Mouse (Mus musculus): ENCODE results near the gene Fra10ac1.

The Fra10ac1 gene

DNA sequence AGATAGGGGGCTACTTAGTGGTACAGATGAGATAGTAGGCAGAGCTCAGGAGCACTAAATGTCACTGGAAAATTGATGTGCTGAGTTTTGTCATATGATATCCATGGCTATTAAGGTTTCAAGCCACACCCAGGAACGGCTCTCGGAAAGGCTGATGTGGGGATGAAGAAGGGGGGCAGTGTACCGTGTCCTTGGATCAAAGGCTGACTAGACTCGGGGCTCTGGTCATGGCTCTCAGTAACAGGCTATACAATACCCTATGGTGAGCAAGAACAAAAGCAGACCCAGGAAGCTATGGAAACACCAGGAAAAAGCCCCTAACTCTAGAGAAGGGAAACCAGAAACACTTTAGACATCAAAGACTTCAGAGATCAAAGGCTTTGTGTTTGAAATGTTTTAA is 8.6 kb upstream of the Fra10ac1 start:
- in situ Hi-C loops (cut with MboI; ENCODE audit: low sequenced_read_pairs) = no loop called here

DNA sequence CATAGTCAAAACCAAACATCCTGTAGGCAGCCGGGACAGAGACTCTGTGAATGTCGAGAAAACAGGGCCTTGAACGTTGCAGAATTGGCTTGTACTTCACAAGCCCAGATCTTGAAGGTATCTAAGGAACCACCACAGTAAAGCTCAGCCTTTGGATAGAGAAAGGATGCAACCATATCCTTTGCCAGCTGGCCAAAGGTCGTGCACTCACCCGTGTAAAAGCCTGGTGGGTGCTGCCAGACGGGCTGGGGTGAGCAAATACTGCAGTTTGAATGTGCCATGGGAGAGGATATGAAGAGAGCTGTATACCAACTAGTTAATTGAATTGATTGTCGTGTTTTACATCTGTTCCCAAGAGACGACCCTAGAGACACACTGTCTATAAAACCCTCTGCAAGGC is 8.1 kb upstream of the Fra10ac1 start:
- in situ Hi-C loops (cut with MboI; ENCODE audit: low sequenced_read_pairs) = no loop called here

DNA sequence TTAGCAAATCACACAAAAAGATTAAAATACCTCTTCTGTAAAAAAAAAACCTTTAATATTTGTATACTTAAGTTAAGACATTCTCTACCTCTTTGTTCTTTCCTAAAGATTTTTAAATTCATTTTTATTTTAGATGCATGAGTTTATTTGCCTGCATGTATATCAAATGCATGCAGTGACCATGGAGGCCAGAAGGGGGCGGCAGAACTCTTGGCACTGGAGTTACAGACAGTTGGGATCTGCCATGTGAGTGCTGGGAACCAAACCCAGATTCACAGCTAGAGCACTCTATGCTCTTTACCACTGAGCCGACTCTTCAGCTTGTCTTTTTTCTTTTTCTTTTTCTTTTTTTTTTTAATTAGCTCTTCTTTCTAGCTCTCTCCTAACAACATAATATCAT is 4.7 kb upstream of the Fra10ac1 start:
- in situ Hi-C loops (cut with MboI; ENCODE audit: low sequenced_read_pairs) = no loop called here

DNA sequence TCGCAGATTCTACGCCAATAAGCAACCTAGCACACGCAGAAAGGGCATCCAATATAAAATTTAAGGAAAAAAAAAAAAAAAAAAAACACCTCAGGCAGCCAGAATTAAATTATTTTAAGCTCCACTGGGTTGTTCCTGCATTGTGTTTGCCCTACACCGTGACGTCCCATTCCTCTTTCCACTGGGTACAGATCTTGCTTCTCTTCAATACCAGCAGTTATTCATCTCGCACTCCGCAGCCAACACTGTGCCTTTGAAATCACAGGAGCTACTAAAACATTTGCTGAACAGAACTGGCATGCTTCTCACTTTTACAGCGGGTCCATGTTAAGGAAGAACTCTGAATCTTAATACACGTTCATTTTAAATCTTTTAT is 717 bp upstream of the Fra10ac1 start:
- in situ Hi-C loops (cut with MboI; ENCODE audit: low sequenced_read_pairs) = no loop called here

DNA sequence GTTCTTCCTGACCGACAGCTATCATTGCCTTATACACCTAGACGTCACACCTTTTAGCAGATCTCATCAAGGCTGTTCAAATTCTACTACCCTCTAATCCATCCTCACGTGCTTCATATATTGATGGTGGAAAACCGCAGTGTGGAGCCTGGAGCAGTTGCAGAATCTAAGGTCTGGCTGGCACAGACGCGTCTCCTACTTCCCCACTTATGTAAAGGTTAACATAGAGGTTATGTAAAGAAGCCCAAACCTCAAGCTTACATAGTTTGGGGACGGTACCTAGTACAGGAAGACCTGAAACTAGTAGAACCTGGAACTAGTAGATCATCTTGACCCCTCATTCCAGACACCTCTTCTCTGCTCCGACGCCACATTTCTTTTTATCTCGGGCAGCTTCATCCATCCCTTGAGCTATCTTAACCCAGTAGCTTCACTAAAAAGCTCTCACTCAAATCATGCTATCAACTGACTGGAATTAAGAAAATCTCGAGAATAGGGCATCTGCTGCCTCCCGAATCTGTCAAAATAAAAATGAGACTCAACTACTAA is 526 bp downstream of the Fra10ac1 start:
- in situ Hi-C loops (cut with MboI; ENCODE audit: low sequenced_read_pairs) = no loop called here

DNA sequence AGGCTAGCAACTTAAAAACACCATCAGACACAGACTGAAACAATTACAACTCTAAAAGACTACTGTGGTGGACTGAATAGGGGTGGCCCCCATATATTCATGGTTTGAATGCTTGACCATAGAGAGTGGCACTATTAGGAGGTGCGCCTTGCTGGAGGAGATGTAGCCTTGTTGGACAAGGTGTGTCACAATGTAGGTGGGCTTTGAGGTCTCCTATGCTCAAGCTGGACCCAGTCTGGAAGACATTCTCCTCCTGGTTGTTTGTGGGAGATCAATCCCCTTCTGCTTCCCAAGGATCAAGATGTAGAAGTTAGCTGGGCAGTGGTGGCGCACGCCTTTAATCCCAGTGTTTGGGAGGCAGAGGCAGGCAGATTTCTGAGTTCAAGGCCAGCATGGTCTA is 6.3 kb downstream of the Fra10ac1 start:
- in situ Hi-C loops (cut with MboI; ENCODE audit: low sequenced_read_pairs) = no loop called here

DNA sequence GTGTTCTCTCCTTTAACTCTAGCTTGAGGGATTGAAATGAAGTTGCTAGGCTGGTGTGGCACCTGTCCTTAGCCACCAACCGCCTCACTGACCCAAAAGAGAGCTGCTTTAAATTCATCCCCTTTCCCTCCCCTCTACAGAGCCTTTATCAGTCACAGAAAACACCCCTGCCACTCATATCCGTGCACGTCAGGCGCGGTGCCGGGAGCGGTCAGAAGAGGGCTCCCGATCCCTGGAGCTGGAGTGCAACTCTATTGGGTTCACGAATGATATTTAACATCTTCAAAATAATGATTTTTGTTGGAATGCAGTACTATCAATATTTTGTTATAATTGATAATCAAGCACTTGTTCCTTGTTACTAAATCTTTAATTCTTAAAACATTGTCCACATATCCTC is 17.3 kb downstream of the Fra10ac1 start:
- in situ Hi-C loops (cut with MboI; ENCODE audit: low sequenced_read_pairs) = no loop called here

DNA sequence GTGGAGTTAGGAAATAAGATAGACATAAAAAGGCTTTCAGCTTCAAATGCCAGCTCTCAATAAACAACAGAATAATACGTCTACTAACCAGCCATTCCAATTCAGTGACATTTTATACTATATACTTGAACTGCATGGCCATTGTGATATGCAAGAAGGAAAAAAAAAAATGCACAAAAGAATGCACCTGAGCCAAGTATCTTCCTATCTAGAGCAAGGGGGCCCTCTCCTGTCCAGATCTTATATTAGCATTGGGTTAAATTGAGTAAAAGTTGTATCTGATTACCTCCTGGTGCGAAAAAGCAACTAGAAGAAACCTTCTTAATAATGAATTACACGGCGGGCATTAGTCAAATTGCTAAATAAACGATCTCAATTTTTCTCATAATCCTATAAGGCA is 25.2 kb downstream of the Fra10ac1 start:
- in situ Hi-C loops (cut with MboI; ENCODE audit: low sequenced_read_pairs) = loop anchor here (10.0 kb wide), 2 partner anchors 114 to 254 kb away; no protein-coding TSS in a partner anchor

DNA sequence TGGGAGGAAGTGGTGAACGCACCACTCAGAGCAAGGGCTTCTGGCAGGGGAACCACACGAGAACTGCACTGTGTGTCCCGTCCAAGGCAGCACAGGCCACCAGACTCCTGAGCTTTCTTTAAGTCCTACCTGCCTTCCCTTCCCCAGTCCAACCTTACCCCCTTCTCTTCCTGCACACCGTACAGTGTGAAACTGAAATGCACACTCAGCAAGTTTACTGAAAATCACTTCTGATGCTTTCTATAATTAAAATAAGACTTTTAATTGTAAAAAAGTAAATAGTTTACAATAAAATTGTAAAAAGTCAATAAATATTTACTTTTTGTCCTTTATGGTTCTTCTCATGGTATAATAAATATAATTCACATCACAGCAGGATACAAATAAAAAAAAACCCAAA is 28.7 kb downstream of the Fra10ac1 start:
- in situ Hi-C loops (cut with MboI; ENCODE audit: low sequenced_read_pairs) = loop anchor here (10.0 kb wide), 2 partner anchors 110 to 250 kb away; no protein-coding TSS in a partner anchor

DNA sequence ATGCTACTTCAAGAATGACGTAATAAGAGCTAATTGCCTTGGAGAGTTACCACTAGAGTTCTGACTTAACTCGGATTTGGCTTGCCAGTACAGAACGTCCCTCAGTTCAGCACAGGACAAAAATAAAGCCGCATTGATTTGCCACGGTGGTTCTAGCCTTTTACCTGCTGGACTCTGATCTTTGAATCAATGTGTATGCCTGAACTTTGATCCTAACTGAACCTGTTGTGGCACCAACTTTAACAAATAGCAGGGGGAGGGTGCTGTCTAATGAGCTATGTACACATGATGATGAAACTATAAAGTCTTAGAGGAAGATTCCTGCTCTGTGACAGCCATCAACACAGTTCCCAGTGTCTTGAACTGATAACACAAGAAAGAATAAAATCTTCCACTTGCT is 32.5 kb downstream of the Fra10ac1 start:
- in situ Hi-C loops (cut with MboI; ENCODE audit: low sequenced_read_pairs) = loop anchor here (10.0 kb wide), 2 partner anchors 107 to 247 kb away; no protein-coding TSS in a partner anchor

DNA sequence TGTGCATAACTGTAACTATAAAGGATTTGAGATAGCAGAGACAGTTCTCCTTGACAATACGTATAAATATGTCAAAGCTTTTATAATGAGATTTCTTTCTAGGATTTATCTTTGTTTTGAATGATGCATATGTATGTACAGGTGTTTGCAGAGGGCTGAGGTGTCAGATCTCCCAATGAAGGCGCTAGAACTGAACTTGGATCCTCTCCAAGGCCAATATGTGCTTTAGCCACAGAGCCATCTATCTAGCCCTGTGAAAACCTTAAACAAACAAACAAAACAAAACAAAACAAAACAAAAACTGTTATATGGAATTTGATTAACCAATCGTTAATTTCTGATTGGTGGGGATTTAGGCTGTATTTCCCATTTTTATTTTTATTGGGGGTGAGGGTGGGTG is 33.4 kb downstream of the Fra10ac1 start:
- in situ Hi-C loops (cut with MboI; ENCODE audit: low sequenced_read_pairs) = loop anchor here (10.0 kb wide), 2 partner anchors 106 to 246 kb away; no protein-coding TSS in a partner anchor

DNA sequence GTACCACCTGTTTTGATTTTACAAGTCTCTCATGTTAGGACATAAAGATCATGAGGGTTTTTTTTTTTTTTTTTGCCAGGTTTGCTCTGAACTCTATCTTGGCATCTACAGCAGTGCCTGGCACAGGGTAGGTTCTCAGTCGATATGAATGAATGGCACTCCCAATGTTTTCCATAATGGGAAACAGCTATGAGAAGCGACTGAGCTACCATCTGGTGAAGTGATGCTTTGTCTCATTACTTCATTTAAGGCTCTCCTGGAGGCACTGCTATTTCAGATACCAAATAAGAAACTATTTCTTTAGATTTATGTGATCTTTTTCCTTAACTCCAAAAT is 36.6 kb downstream of the Fra10ac1 start:
- in situ Hi-C loops (cut with MboI; ENCODE audit: low sequenced_read_pairs) = no loop called here

DNA sequence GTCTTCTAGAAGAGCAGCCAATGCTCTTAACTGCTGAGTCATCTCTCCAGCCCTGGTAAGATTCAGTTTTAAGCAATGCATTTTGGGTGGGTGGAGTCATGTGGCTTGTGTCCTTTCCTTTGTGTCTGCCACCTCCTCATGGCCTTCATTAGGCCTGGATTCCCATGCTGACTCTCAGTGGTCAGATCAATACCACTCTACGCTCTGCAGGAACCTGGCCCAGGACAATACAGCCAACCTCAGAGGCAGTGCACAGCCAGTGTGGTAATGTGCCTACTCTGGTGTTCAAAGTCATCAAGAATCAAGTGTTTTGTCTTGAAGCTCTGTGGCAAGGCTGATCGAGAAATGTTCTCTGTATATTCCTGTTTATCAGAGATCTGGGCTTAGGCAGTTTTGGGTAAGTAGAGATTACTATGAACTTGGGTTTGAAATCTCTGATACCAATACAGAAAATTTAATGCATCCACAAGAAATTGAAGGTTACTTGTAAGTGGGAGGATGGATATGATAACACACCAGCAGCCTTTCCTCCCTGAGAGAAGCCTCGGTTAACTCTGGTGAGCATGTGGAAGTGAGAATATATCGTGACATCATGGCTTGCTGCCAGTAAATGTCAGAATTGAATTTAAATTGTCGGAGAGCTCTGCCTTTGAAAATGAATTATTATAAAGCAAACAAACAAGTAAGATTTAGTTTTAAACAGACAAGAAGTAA is 37.2 kb downstream of the Fra10ac1 start:
- in situ Hi-C loops (cut with MboI; ENCODE audit: low sequenced_read_pairs) = no loop called here

DNA sequence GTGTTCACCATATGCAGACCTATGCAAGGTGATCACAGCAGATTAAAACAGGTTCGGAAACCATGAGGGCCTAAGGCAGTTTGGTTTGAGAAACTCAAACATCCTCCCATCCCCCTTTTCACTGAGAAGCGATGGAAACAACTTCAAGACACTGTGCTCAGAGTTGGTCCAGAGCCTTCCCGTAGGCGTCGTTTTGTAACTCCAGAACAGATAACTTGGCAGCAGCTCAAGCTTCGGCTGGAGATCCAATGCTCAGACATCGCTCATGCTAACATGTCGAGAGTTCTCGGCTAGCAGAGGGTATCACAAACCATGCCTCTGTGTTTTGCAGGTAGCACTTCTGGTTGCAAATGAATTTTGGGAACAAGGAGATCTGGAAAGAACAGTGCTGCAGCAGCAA is 44.3 kb downstream of the Fra10ac1 start:
- in situ Hi-C loops (cut with MboI; ENCODE audit: low sequenced_read_pairs) = no loop called here

DNA sequence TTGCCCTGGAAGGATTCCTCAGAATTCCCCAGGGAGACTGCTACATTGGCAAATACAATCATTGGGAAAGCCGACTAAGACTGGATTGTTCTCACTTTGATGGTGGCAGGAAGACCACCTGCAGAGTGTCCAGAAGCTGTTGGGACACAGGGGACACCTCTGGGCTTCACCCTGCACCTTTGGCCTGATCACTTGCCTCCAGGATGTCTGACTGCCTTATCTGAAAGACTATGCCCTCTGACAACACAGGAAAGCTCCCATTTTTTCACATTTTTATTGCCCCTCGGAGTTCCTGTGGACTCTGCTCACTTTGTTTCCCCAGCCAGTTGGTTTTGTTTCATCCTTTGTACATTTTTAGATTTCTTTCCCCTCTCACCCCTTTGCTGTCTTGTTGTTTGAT is 59.3 kb downstream of the Fra10ac1 start:
- in situ Hi-C loops (cut with MboI; ENCODE audit: low sequenced_read_pairs) = no loop called here

DNA sequence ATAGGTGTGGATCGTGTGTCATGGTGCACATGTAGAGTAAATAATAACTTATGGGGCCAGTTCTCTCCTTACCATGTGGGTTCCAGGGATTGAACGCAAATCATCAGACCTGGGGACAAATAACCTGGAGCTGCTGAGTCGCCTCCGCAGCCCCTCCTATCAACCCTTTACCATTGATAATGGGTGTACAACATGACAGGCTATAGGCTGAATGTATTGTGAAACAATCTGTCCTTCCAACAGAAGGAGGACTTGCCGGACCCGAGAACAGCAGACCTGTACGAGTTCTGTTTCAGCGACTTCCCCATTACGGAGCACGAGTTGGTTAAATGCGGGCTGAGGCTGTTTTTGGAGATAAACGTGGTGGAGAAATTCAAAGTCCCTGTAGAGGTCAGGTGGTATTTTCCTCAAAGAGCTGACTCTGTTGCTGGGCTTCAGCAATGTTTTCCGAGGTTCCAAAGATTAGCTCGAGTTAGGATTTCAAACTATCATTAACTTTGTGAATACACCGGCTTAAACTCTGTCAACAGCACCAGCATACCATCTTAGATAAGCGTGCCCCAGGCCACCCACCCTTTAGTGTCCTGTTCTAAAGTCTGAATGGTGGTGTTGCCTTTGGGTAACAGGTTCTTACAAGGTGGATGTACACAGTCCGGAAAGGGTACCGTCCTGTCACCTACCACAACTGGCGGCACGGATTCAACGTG is 62.2 kb downstream of the Fra10ac1 start:
- in situ Hi-C loops (cut with MboI; ENCODE audit: low sequenced_read_pairs) = no loop called here

DNA sequence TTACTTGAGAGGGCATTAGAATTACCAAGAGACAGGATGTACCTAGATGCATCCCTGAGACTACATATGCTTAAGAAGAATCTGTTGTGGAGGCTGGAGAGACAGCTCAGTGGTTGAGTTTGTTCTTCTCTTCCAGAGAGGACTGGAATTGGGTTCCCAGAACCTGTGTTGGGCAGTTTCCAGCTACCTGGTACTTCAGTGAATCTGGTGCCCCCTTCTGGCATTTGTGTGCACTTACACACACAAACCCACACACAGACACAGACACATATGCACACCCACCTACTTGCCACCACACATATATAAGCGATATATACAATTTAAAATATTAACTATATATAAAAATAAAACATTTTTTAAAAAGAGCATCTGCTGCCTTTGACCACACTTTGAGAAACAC is 67.7 kb downstream of the Fra10ac1 start:
- in situ Hi-C loops (cut with MboI; ENCODE audit: low sequenced_read_pairs) = no loop called here

DNA sequence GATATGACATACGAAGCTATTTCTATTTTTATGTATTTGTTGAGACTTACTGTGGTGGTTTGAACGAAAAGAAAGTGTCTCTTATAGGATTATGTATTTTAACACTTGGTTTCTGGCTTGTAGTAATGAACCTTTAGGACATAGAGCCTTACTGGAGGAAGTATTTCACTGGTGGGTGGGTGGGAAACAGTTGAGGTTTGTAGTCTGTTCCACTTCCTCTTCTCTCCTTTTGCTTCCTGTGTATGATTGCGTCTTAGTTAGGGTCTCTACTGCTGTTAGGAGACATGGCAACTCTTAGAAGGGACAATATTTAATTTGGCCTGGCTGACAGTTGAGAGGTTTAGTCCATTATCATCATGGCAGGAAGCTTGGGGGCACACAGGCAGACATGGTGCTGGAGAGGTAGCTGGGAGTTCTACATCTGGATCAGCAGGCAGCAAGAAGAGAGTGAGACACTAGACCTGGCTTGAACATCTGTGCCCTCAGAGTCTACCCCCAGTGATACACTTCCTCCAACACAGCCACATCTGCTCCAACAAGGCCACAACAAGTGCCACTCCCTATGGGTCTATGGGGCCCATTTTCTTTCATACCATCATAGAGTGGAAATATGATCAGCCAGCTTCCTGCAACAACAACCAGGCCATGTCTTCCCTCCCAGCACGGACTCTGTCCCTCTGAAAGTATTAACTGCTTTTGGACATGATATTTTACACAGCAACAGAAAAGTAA is 80.2 kb downstream of the Fra10ac1 start:
- in situ Hi-C loops (cut with MboI; ENCODE audit: low sequenced_read_pairs) = no loop called here

Measured in CH12F3 (cell line).